Mouse (Mus musculus): Measurements from ENCODE around the gene Scp2. TPM values are rescaled to one million over a fixed set of nuclear protein-coding genes. Genes with fewer than 3 reads are reported as not detected.
"Not testable (repeated sequence)": the region's sequence is repeated elsewhere in the genome, so short reads cannot be mapped to it uniquely, and the experiment has no call there.

Gene Scp2
- polyA plus RNA-seq, 1 experiment, result 213 TPM

GRCm38 (mm10) chr4:108079762-108080161 is 65.0 kb downstream of the Scp2 start:
- TF ChIP-seq POLR2A (IDR thresholded peaks at IDR 0.05; ENCODE audit: extremely low read depth, insufficient read depth, low read length), result no peak
- no peak for TF ChIP-seq CTCF (IDR thresholded peaks at IDR 0.05; ENCODE audit: extremely low read depth, insufficient read depth, low read length)
- Histone ChIP-seq H3K4me1 (ENCODE audit: control insufficient read depth, insufficient read depth, low read length) (peaks cover 1% of the 10 kb centered on the region; the same call in 1 of the 2 replicates), H3K27ac (ENCODE audit: insufficient read depth, low read length) (no peak overlapping the region), H3K4me3 (ENCODE audit: insufficient read depth, low read length) (no peak overlapping the region)

- 0 out of 2 replicates have a peak, but pooled peaks have one; percentile 3 for TF ChIP-seq CTCF (IDR thresholded peaks at IDR 0.05; ENCODE audit: extremely low read depth, insufficient read depth, low read length)
- H3K4me1 ChIP-seq (ENCODE audit: control insufficient read depth, insufficient read depth, low read length); H3K27ac ChIP-seq (ENCODE audit: insufficient read depth, low read length); H3K4me3 ChIP-seq (ENCODE audit: insufficient read depth, low read length): not testable (repeated sequence)
Observed at GRCm38 (mm10) chr4:108079191-108079590, 65.6 kb downstream of the Scp2 start.

GRCm38 (mm10) chr4:108077224-108077955 is 67.4 kb downstream of the Scp2 start:
- no peak overlapping the region for H3K27ac ChIP-seq (ENCODE audit: insufficient read depth, low read length)
- H3K4me3 ChIP-seq (ENCODE audit: insufficient read depth, low read length), result no peak overlapping the region
- TF ChIP-seq CTCF (IDR thresholded peaks at IDR 0.05; ENCODE audit: extremely low read depth, insufficient read depth, low read length) (no peak), POLR2A (IDR thresholded peaks at IDR 0.05; ENCODE audit: extremely low read depth, insufficient read depth, low read length) (no peak)
- no peaks in the 10 kb centered on the region for H3K4me1 ChIP-seq (ENCODE audit: control insufficient read depth, insufficient read depth, low read length)

GRCm38 (mm10) chr4:108074204-108074823 is 70.5 kb downstream of the Scp2 start:
- no peak overlapping the region for H3K4me3 ChIP-seq (ENCODE audit: insufficient read depth, low read length)
- TF ChIP-seq CTCF (IDR thresholded peaks at IDR 0.05; ENCODE audit: extremely low read depth, insufficient read depth, low read length), result no peak
- no peak for TF ChIP-seq POLR2A (IDR thresholded peaks at IDR 0.05; ENCODE audit: extremely low read depth, insufficient read depth, low read length)

GRCm38 (mm10) chr4:108072086-108072485 is 72.7 kb downstream of the Scp2 start:
- TF ChIP-seq CTCF (IDR thresholded peaks at IDR 0.05; ENCODE audit: extremely low read depth, insufficient read depth, low read length), result no peak

More at GRCm38 (mm10) chr4:108074204-108074823, 70.5 kb downstream of the Scp2 start:
- no peaks in the 10 kb centered on the region; the same call in 1 of the 2 replicates for H3K4me1 ChIP-seq (ENCODE audit: control insufficient read depth, insufficient read depth, low read length)
- H3K27ac ChIP-seq (ENCODE audit: insufficient read depth, low read length), result no peak overlapping the region

GRCm38 (mm10) chr4:108071235-108071901 is 73.4 kb downstream of the Scp2 start:
- TF ChIP-seq POLR2A (IDR thresholded peaks at IDR 0.05; ENCODE audit: extremely low read depth, insufficient read depth, low read length), result peak; percentile 51; the same call in 1 of the 2 replicates
- no peak for TF ChIP-seq CTCF (IDR thresholded peaks at IDR 0.05; ENCODE audit: extremely low read depth, insufficient read depth, low read length)
- peak overlapping the region; percentile 66 for H3K4me3 ChIP-seq (ENCODE audit: insufficient read depth, low read length)
- H3K4me1 ChIP-seq (ENCODE audit: control insufficient read depth, insufficient read depth, low read length), result no peaks in the 10 kb centered on the region; the same call in 1 of the 2 replicates
- no peak overlapping the region for H3K27ac ChIP-seq (ENCODE audit: insufficient read depth, low read length)

More at GRCm38 (mm10) chr4:108072086-108072485, 72.7 kb downstream of the Scp2 start:
- Histone ChIP-seq H3K27ac (ENCODE audit: insufficient read depth, low read length) (no peak overlapping the region), H3K4me1 (ENCODE audit: control insufficient read depth, insufficient read depth, low read length) (no peaks in the 10 kb centered on the region; the same call in 1 of the 2 replicates), H3K4me3 (ENCODE audit: insufficient read depth, low read length) (no peak overlapping the region)

- no peak for TF ChIP-seq POLR2A (IDR thresholded peaks at IDR 0.05; ENCODE audit: extremely low read depth, insufficient read depth, low read length)
- TF ChIP-seq CTCF (IDR thresholded peaks at IDR 0.05; ENCODE audit: extremely low read depth, insufficient read depth, low read length), result no peak
- H3K4me3 ChIP-seq (ENCODE audit: insufficient read depth, low read length), result peak overlapping the region; percentile 66
- no peak overlapping the region for H3K27ac ChIP-seq (ENCODE audit: insufficient read depth, low read length)
Observed at GRCm38 (mm10) chr4:108070723-108071122, 74.1 kb downstream of the Scp2 start.

GRCm38 (mm10) chr4:108070286-108070685 is 74.5 kb downstream of the Scp2 start:
- H3K4me1 ChIP-seq (ENCODE audit: control insufficient read depth, insufficient read depth, low read length), result no peaks in the 10 kb centered on the region; the same call in 1 of the 2 replicates
- H3K27ac ChIP-seq (ENCODE audit: insufficient read depth, low read length), result no peak overlapping the region
- TF ChIP-seq POLR2A (IDR thresholded peaks at IDR 0.05; ENCODE audit: extremely low read depth, insufficient read depth, low read length), result no peak
- no peak for TF ChIP-seq CTCF (IDR thresholded peaks at IDR 0.05; ENCODE audit: extremely low read depth, insufficient read depth, low read length)
- peak overlapping the region; percentile 66 for H3K4me3 ChIP-seq (ENCODE audit: insufficient read depth, low read length)

More at GRCm38 (mm10) chr4:108070723-108071122, 74.1 kb downstream of the Scp2 start:
- H3K4me1 ChIP-seq (ENCODE audit: control insufficient read depth, insufficient read depth, low read length), result no peaks in the 10 kb centered on the region; the same call in 1 of the 2 replicates

GRCm38 (mm10) chr4:108068081-108068480 is 76.7 kb downstream of the Scp2 start:
- TF ChIP-seq POLR2A (IDR thresholded peaks at IDR 0.05; ENCODE audit: extremely low read depth, insufficient read depth, low read length) (no peak), CTCF (IDR thresholded peaks at IDR 0.05; ENCODE audit: extremely low read depth, insufficient read depth, low read length) (no peak)
- H3K4me1 ChIP-seq (ENCODE audit: control insufficient read depth, insufficient read depth, low read length), result peaks cover 2% of the 10 kb centered on the region
- H3K27ac ChIP-seq (ENCODE audit: insufficient read depth, low read length), result no peak overlapping the region
- no peak overlapping the region for H3K4me3 ChIP-seq (ENCODE audit: insufficient read depth, low read length)

Data from cortical plate, adult 2 months (tissue).